Mouse (Mus musculus) heart, embryonic 12.5 days (tissue): ENCODE results near the gene Kif13a. TPM values are rescaled to one million over a fixed set of nuclear protein-coding genes. Genes with fewer than 3 reads are reported as not detected.
A peak's percentile ranks its signal among the peaks of the same experiment; 100 is the strongest.

Experiments
- ATAC-seq: fragments of 200-750 bp; cut with Nextera tagmentation; 2 replicates; pipeline ENCODE4 v1.8.0; 2017; ENCODE audit warnings: moderate TSS enrichment, moderate library complexity; ENCODE audit not compliant: insufficient number of reproducible peaks, low FRiP score
- H3K27ac ChIP-seq: fragments of 300-500 bp; sonication (generic); 2 replicates; pipeline ENCODE4 v1.5.1; 2016; ENCODE audit warnings: mild to moderate bottlenecking, moderate library complexity; ENCODE audit not compliant: poor library complexity, severe bottlenecking
- H3K27me3 ChIP-seq: fragments of 300-500 bp; sonication (generic); replicated peaks from 2 replicates; pipeline ENCODE4 v1.6.1; 2016; ENCODE audit warnings: mild to moderate bottlenecking, moderate library complexity
- H3K36me3 ChIP-seq: fragments of 300-500 bp; sonication (generic); 2 replicates; pipeline ENCODE4 v1.6.1; 2016; ENCODE audit warnings: mild to moderate bottlenecking, moderate library complexity
- H3K4me1 ChIP-seq: fragments of 300-500 bp; sonication (generic); replicated peaks from 2 replicates; pipeline ENCODE4 v1.6.1; 2016; ENCODE audit warnings: mild to moderate bottlenecking
- H3K4me2 ChIP-seq: fragments of 300-500 bp; sonication (generic); 2 replicates; pipeline ENCODE4 v1.6.1; 2016; ENCODE audit warnings: mild to moderate bottlenecking, moderate library complexity
- H3K4me3 ChIP-seq: fragments of 300-500 bp; sonication (generic); 2 replicates; pipeline ENCODE4 v1.5.1; 2016; ENCODE audit warnings: mild to moderate bottlenecking
- H3K9ac ChIP-seq: fragments of 300-500 bp; sonication (generic); 2 replicates; pipeline ENCODE4 v1.6.1; 2016; ENCODE audit warnings: mild to moderate bottlenecking, moderate library complexity
- H3K9me3 ChIP-seq: fragments of 300-500 bp; sonication (generic); replicated peaks from 2 replicates; pipeline ENCODE4 v1.6.1; 2016; ENCODE audit warnings: mild to moderate bottlenecking, moderate library complexity
- WGBS: fragments of 180-500 bp; shearing (Covaris S2); methylation state at CpG from one replicate; pipeline ENCODE4 v1.1.7; 2016; 5-methylcytosine and 5-hydroxymethylcytosine counted together
- polyA plus RNA-seq: library from polyadenylated mRNA; unstranded; fragments of >200 nt; fragmentation: Nextera tagmentation; extraction: Ambion mirVana; gene quantifications from 2 replicates; pipeline ENCODE4 v1.2.1, GENCODE M21; 2016

Kif13a gene
- polyA plus RNA-seq, result 51.4 and 56.0 TPM in 2 replicates

DNA sequence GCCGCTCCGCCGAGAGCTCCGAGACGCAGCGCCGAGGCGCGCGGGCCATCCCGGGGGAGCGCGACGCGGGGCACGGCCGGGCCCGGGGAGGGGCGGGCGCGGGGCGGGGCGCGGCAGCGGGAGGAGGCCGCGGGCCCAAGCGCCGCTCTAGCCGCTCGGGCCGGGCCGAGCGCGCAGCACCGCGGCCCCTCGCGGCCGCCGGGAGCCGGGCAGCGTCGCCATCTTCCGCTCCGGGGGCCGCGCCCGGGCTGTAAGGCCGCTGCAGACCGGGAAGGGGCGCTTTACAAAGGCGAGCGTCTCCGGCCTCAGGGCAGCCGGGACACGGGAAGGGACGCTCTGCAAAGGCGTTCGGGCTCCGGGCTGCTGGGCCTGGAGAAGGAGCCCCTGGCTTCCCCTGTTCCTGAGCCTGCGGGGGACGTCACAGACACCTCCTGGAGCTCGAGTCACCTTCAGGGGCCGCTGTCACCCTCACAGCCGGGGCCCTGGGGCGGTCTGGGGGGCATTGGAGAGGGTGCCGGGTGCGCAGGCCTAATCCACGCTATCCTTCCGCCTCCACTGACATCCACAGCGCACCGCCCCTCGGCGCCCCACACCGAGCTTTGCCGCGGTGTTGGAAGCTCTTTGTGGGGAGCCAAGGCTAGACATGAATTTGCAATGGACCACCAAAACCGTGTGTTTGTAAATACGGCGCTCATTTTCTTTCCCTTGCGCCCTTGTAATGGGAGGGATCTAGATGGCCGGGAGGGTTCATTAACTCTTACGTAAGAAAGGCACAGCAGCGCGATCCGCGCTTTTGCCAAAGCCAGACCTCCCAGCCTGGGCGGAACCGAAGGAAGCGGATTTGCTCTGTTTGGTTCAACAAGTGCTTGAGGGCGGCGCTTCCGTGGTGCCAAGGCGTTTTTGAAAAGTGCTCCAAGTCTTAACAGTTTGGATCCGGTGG lies at the start of gene Kif13a:
TSS of gene Kif13a (minus strand) at position 149 of the 940 bp plus-strand sequence.
- WGBS, result 13% methylated on average over 96 of the region's 96 CpGs
- H3K27ac ChIP-seq, result peak within 1 kb of the TSS; percentile 98
- 0 out of 2 replicates have a peak, but pooled peaks cover 9% of the 10 kb centered on the region for H3K36me3 ChIP-seq
- H3K9me3 ChIP-seq, result no peaks in the 10 kb centered on the region
- H3K27me3 ChIP-seq, result no peaks in the 10 kb centered on the region
- peak within 1 kb of the TSS; percentile 85 for H3K9ac ChIP-seq
- H3K4me2 ChIP-seq, result peak within 1 kb of the TSS; percentile 85
- H3K4me1 ChIP-seq, result peaks cover 62% of the 10 kb centered on the region
- peak; percentile 80 for ATAC-seq
- H3K4me3 ChIP-seq, result peak within 1 kb of the TSS; percentile 69

DNA sequence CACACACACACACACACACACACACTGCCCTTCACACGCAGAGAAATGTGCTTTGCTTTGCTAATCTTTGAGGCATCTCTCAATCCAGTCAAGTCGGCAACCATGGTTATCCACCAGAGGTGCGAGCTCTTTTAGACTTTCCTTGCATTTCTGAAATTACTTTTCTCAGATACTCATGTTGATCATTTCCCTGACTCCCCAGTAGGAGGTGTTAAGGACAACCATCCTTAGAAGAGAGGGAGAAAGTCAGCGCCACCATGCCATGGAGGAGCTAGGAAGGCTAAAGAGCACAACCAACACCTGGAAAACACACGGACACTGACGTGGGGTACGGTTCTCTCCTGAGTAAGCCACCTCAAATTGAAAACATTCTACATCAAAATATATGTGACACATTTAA lies 46.9 kb upstream of the Kif13a start:
- no peak overlapping the region for H3K27ac ChIP-seq
- H3K9me3 ChIP-seq, result no peaks in the 10 kb centered on the region
- no peak overlapping the region for H3K9ac ChIP-seq
- no peak overlapping the region for H3K4me3 ChIP-seq
- ATAC-seq, result no peak
- H3K4me1 ChIP-seq, result peaks cover 30% of the 10 kb centered on the region
- no peak overlapping the region for H3K4me2 ChIP-seq
- 83% methylated on average over 7 of the region's 7 CpGs for WGBS
- H3K27me3 ChIP-seq, result no peaks in the 10 kb centered on the region
- H3K36me3 ChIP-seq, result no peaks in the 10 kb centered on the region

DNA sequence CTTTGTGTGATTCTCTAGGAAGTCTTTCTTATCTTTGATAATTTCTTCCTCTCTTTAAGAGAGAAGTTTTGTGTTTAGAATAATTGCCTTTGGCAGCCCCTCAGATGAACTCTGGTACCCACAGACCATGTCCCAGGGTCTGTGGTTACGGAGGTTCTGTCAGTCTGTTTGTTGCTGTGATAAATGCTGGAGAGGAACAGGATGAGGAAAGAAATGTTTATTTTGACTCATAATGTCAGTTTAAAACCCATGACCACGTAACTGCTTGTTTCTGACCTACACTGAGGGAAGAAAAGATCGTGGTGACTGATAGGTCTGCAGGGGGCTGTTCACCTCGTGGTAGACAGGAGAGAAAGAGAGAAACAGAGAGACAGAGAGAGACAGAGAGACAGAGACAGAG lies 46.3 kb upstream of the Kif13a start:
- 51% methylated on average over 4 of the region's 4 CpGs for WGBS
- H3K36me3 ChIP-seq, result no peaks in the 10 kb centered on the region
- no peak overlapping the region for H3K9ac ChIP-seq
- H3K9me3 ChIP-seq, result no peaks in the 10 kb centered on the region
- no peak for ATAC-seq
- peaks cover 30% of the 10 kb centered on the region for H3K4me1 ChIP-seq
- no peak overlapping the region for H3K4me2 ChIP-seq
- no peak overlapping the region for H3K4me3 ChIP-seq
- H3K27me3 ChIP-seq, result no peaks in the 10 kb centered on the region
- no peak overlapping the region; the same call in 1 of the 2 replicates for H3K27ac ChIP-seq

DNA sequence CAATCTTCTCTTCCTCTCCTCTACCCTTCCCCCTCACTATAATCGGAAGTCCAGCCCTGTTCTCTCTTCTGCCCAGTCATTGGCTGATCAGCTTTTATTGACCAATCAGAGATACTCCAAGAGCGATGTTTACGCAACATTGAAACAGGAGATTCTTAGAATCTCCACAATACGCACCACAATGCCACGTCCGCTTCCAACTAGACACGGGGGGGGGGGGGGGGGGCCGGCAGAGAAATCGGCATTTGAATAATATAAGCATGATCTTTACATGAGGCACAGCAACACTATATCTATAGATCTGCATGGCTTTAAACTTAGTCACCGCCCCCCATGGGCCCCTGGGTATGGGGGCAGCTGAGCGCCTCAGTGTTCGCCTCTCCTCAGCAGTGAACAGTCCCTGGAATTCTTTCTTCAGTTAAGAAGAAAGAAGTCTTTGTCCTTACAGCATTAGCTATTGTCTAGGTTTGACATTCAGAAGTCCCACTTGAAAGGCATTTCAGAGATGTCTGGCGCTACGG lies 45.4 kb upstream of the Kif13a start:
- no peak for ATAC-seq
- peak overlapping the region; percentile 34; the same call in 1 of the 2 replicates for H3K4me2 ChIP-seq
- no peak overlapping the region for H3K27ac ChIP-seq
- no peaks in the 10 kb centered on the region for H3K27me3 ChIP-seq
- H3K9me3 ChIP-seq, result no peaks in the 10 kb centered on the region
- H3K4me1 ChIP-seq, result peaks cover 21% of the 10 kb centered on the region
- no peaks in the 10 kb centered on the region for H3K36me3 ChIP-seq
- H3K9ac ChIP-seq, result no peak overlapping the region
- no peak overlapping the region for H3K4me3 ChIP-seq
- WGBS, result 57% methylated on average over 14 of the region's 14 CpGs

DNA sequence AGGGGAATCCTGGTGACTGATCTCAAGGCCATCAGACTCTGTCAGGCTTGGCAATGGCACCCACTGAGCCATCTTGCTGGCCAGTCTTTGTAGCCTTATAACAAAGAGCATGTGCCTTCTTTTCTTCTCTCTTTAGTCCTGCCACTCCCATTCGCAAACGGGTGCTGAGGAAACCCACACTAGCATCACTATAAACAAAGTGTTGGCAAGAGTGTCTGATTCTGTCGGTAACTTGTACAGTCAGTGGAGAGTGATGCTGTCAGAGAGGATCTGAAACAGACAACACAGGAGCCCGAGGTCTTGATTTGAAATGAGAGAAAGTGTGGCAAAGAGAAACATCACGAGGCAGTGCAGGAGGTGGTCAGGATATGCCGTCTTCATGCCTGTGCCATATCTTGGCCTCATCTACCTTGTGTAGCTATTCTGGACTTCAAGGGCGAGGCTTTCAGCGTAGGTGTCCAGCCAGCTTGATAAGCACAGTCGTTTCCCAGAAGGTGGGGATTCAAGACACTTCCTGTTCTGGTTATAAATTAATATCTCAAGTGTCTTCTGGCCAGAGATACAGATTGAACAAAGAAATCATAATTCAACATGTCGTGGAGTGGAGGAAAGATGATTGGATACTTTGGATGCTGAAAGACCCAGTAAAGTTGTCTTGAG lies 40.7 kb upstream of the Kif13a start:
- Histone ChIP-seq H3K27me3 (no peaks in the 10 kb centered on the region), H3K4me3 (no peak overlapping the region), H3K9ac (no peak overlapping the region), H3K36me3 (no peaks in the 10 kb centered on the region), H3K4me1 (peaks cover 6% of the 10 kb centered on the region), H3K4me2 (no peak overlapping the region), H3K27ac (no peak overlapping the region), H3K9me3 (no peaks in the 10 kb centered on the region)
- no peak for ATAC-seq
- WGBS, result 65% methylated on average over 10 of the region's 10 CpGs

DNA sequence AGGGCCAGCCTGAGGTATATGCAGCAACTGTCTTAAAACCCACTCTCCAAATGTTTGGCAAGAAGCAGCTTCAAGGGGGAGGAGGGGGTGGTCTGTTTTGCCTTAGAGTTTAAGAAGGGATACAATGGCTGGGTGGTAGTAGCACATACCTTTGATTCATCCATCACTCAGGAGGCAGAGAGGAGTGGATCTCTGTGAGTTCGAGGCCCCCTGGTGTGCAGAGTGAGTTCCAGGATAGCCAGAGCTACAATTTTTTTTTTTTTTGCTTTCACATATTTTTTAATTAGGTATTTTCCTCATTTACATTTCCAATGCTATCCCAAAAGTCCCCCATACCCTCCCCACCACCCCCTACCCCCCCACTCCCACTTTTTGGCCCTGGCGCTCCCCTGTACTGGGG lies 39.0 kb upstream of the Kif13a start:
- Histone ChIP-seq H3K27me3 (no peaks in the 10 kb centered on the region), H3K9ac (no peak overlapping the region), H3K9me3 (peaks cover 8% of the 10 kb centered on the region; the same call in 1 of the 2 replicates), H3K27ac (no peak overlapping the region), H3K36me3 (no peaks in the 10 kb centered on the region), H3K4me2 (no peak overlapping the region), H3K4me3 (no peak overlapping the region), H3K4me1 (no peaks in the 10 kb centered on the region)
- no peak for ATAC-seq
- WGBS, result 74% methylated on average over 2 of the region's 2 CpGs

DNA sequence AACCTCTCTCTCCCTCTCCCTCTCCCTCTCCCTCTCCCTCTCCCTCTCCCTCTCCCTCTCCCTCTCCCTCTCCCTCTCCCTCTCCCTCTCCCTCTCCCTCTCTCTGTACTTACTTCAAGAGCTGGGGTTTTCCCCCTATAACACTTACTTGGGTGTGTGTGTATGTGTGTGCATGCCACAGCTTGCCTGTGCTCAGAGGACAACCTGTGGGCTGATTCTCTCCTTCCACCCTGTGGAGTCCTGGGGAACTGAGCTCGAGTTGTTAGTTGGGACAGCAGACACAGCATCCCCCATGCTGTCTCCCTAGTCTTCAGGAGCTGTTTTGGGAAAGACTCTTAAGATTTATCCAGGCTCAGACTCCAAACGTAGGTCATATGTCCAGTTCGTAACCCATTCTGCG lies 37.6 kb upstream of the Kif13a start:
- Histone ChIP-seq H3K9ac (no peak overlapping the region), H3K36me3 (no peaks in the 10 kb centered on the region), H3K4me1 (no peaks in the 10 kb centered on the region), H3K27me3 (no peaks in the 10 kb centered on the region), H3K9me3 (peaks cover 8% of the 10 kb centered on the region; the same call in 1 of the 2 replicates), H3K27ac (no peak overlapping the region), H3K4me2 (no peak overlapping the region), H3K4me3 (no peak overlapping the region)
- WGBS, result 71% methylated on average over 4 of the region's 4 CpGs
- ATAC-seq, result no peak

DNA sequence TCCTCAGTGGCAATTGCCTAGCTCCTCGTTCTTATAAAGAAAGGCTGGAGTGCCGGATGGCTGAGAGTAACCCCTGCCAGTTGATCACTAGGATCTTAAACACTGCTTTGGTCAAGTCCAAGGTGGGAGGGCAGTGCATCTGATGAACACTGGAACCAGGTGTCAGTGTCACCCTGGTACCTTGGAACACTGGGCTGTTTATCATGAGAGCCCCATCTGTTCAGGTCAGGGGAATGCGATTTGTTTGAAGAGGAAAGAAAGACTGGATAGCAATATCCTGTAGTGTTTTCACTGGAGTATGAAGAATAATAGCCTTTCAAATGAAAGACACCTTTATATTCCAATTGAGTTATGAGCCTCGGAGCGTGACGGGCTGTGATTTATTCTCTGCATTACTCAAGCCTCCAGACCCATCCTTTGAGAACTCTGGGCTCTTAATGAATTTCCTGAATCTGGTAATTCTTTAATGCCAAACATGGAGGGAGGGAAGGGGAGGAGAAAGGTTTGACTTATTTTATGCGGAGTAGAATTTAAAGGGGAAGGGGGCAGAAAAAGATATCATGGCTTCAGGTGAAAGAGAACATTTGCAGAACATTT lies 31.3 kb upstream of the Kif13a start:
- no peaks in the 10 kb centered on the region for H3K36me3 ChIP-seq
- no peak overlapping the region for H3K9ac ChIP-seq
- H3K9me3 ChIP-seq, result peaks cover 8% of the 10 kb centered on the region; the same call in 1 of the 2 replicates
- no peak overlapping the region for H3K4me3 ChIP-seq
- H3K27me3 ChIP-seq, result no peaks in the 10 kb centered on the region
- H3K4me1 ChIP-seq, result no peaks in the 10 kb centered on the region
- H3K27ac ChIP-seq, result no peak overlapping the region
- ATAC-seq, result no peak
- 81% methylated on average over 7 of the region's 7 CpGs for WGBS
- no peak overlapping the region for H3K4me2 ChIP-seq

DNA sequence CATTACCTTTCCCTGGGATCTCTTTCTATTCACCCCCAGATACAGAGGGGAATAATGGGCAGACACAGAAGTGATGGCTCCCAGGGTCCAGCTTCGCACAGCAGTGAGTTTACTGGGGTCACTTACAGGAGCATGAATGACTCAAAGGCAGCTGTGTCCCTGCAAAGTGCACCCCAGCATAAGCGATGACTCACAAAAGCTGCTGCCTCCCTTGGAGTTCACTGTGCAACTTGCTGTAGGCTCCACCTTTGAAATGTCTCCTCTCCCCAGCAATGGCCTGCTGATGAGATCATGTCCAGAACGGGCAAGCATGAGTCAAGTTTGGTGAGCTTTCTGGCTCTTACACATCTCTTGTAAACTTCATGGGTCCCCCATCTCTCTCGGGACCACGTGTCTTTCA lies 29.5 kb upstream of the Kif13a start:
- no peaks in the 10 kb centered on the region for H3K36me3 ChIP-seq
- H3K9me3 ChIP-seq, result peaks cover 1% of the 10 kb centered on the region; the same call in 1 of the 2 replicates
- H3K27ac ChIP-seq, result no peak overlapping the region
- no peak overlapping the region for H3K4me2 ChIP-seq
- 82% methylated on average over 5 of the region's 5 CpGs for WGBS
- H3K4me1 ChIP-seq, result no peaks in the 10 kb centered on the region
- H3K9ac ChIP-seq, result no peak overlapping the region
- no peak for ATAC-seq
- no peak overlapping the region for H3K4me3 ChIP-seq
- H3K27me3 ChIP-seq, result no peaks in the 10 kb centered on the region

DNA sequence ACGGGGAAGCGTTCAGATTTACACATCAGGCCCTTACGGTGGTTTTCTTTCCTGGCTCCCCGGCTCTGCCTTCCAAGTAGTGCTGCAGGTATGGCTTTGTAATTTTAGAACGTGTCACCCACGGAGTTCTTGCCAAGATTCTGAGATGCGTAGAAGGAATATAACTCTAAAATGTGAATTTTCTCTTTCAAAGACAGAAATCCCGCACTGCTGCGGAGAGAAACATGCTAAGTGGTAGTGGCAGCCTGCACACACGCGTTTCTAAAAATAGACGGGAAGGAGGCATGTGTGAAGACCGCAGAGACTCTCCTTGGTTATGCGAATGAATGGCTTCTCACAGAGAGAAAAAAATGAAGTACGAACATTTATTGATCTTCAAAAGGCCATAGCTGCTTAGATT lies 21.5 kb upstream of the Kif13a start:
- H3K4me2 ChIP-seq, result no peak overlapping the region

DNA sequence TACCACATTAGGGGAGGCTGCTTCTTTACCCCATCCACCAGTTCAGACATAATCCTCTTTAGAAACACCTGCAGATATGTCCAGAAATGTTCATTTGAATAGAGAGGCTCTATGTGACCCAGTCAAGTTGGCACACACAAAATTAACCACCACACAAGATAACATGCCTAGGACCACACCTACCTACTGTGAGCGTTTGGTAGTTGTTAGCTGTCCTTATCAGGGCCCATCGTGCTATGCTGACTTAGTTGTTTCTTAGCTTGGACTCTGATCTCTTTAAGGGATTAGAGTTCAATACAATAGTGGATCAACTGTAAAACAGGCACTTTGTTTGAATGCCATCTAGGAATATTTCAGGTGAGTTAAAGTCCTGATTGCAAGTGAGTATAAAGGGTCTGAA lies 20.1 kb upstream of the Kif13a start:
- H3K27me3 ChIP-seq, result no peaks in the 10 kb centered on the region
- H3K27ac ChIP-seq, result no peak overlapping the region
- H3K4me3 ChIP-seq, result no peak overlapping the region
- WGBS, result 78% methylated on average over 2 of the region's 2 CpGs
- no peak for ATAC-seq
- no peak overlapping the region for H3K4me2 ChIP-seq
- no peaks in the 10 kb centered on the region for H3K36me3 ChIP-seq
- H3K9me3 ChIP-seq, result peaks cover 5% of the 10 kb centered on the region
- no peak overlapping the region for H3K9ac ChIP-seq
- H3K4me1 ChIP-seq, result peaks cover 15% of the 10 kb centered on the region

More for the DNA sequence above, 21.5 kb upstream of the Kif13a start:
- ATAC-seq, result no peak
- no peak overlapping the region for H3K9ac ChIP-seq
- WGBS, result 65% methylated on average over 15 of the region's 15 CpGs
- 0 out of 2 replicates have a peak overlapping the region, but pooled peaks have one; percentile 30 for H3K27ac ChIP-seq
- H3K36me3 ChIP-seq, result no peaks in the 10 kb centered on the region
- H3K4me1 ChIP-seq, result peaks cover 12% of the 10 kb centered on the region
- no peak overlapping the region for H3K4me3 ChIP-seq
- H3K9me3 ChIP-seq, result peaks cover 5% of the 10 kb centered on the region
- H3K27me3 ChIP-seq, result no peaks in the 10 kb centered on the region
